Mouse (Mus musculus) effector memory CD4-positive, alpha-beta T cell, adult 5 months (primary cell): ENCODE data around the gene Epha8. TPM values are rescaled to one million over a fixed set of nuclear protein-coding genes. Genes with fewer than 3 reads are reported as not detected.

Source experiments
- polyA plus RNA-seq: library from polyadenylated mRNA; unstranded; fragments of 100-300 nt; shearing (Covaris generic); gene quantifications from one replicate; pipeline ENCODE4 v1.2.1, GENCODE M21; 2017

Gene Epha8
- not detected for polyA plus RNA-seq

DNA sequence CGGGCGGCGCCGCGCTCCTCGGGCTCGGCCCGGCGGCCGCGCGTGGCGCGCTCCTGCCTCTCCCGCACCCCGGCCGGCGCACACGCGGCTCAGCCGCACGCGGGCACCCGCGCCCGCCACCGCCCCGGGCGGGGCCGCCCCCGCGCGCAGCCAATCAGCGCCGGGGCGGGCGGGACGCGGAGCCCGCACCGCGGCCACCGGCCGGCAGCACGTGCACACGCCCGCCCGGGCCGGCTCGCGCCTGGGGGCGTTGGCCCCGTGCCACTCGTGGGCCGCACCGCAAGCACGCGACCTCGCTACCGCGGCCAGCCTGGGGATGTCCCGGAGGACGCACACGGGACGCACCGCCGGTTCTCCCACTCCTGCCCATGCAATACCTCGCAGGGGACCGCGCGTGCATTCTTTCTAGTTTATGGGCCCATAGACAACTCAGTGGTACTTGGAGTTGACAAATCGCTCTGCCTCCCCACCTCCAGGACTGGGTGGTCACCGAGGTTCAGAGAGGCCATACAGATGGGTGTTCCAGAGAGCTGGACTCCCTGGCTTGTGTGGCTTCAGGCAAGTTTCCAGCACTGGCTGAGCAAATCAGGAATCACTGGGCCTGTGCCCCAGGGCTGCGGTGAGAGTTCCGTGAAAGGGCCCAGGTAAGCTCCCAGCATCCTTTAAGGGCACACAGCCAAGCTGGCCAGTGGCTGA is at the start of gene Epha8:
Gene Epha8, minus strand, starts transcription at position 66 of the 696 bp plus-strand sequence.

DNA sequence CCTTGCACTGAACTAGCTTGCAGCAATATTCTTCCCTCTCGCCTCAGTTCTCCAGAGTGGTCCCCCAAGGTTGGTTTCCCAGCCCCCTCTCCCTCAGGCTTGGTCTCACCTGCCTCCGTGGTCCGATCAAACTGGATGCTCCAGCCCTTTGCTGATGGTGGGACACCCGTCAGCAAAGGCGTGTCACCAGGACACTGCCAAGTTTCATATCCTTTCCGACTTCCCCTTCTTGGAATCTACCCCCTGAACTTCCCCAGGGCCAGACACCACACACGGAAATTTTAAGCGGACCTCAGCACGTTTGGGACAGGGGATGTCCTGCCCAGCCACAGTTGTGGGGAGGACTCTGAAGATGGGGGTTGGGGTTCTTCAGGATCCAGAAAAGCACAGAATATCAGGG is 58.0 kb downstream of the Epha8 start, which contains the start of gene C1qa:
Gene C1qa, minus strand, starts transcription at position 167 of the 400 bp plus-strand sequence.

DNA sequence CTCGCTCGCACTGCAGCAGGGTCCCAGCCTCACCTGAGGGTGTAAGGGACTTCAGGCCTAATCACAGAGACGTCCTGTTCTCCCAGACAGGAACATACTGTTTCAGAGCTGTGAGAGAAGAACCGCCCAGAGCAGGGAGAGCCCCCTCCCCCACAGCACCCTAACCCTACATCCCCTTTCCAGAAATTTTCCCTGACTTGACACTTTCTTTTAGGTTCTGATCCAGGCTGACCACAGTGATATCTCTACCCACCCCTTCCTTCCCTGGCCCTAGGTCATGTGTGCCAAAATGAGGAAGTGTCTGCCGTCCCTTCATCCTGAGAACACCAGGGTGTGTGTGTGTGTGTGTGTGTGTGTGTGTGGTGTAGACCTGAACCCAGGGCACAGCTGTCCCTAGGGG is 63.8 kb downstream of the Epha8 start, which contains the start of gene C1qc:
Gene C1qc, minus strand, starts transcription at position 255 of the 400 bp plus-strand sequence.

DNA sequence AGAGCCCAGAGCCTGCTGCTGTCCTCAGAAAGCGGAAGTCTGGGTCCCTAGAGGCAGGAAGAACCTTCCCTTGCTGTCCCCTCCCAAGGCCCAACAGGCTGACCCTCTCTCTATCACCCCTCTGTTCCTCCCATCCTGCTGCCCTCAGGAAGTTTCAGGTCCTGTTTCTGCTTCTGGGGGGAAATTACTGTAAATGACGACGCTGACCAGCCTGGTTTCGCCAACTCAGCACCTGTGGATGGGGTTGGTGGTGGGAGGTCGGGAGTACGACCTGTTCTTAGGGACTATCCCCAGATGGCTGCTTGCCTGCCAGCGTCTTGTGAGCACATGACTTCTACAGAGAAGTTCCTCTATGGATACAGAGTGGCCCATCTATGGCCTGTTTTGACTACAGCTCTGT is 70.5 kb downstream of the Epha8 start, which contains the start of gene C1qb:
Gene C1qb, minus strand, starts transcription at position 87 of the 400 bp plus-strand sequence.

Other genes starting within 250 kb of the Epha8 start
- not detected for gene Ephb2, start 120.8 kb downstream of the Epha8 start, polyA plus RNA-seq
- 0.92 TPM for gene C1qb, start 70.6 kb downstream of the Epha8 start, polyA plus RNA-seq
- gene C1qc, start 63.8 kb downstream of the Epha8 start, polyA plus RNA-seq, result 0.74 TPM
- gene C1qa, start 58.0 kb downstream of the Epha8 start, polyA plus RNA-seq, result 0.61 TPM
- 7.4 TPM for gene Zbtb40, start 92.0 kb upstream of the Epha8 start, polyA plus RNA-seq